Mouse (Mus musculus): ENCODE results near the gene Sult2a2.
"Not testable (repeated sequence)": the region's sequence is repeated elsewhere in the genome, so short reads cannot be mapped to it uniquely, and the experiment has no call there.

Gene Sult2a2

DNA sequence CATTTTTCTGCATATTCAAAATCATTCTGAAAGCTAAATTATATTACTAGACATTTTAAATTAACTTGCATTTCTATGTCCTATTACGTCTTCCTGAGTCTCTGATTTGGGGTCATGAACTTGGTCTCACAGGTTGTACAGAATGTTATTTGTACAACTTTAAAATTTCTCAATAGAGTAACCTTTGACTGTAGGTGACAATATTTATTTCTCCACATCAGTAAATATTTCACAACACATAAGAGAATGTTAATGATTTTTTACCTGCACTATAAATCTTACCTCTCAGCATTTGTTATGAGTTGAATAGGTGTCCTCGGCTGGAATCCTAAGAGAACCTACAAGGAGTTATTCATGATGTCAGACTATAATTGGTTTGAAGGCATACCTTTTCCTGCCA is at the start of gene Sult2a2:
Sult2a2 (plus strand) TSS at position 301 of the 400 bp plus-strand sequence.
- not testable (repeated sequence) for DNase-seq (ENCODE audit: low spot score in 2 of 2)

GRCm38 (mm10) chr7:13813913-13814312 is 80.6 kb downstream of the Sult2a2 start:
- DNase-seq (ENCODE audit: low spot score in 2 of 2), result no peak

Data from frontal cortex, postnatal 36 days (tissue).